Mouse (Mus musculus) kidney, postnatal 0 days (tissue): Measurements from ENCODE around the gene Exoc3l. TPM values are rescaled to one million over a fixed set of nuclear protein-coding genes. Genes with fewer than 3 reads are reported as not detected.
A peak's percentile ranks its signal among the peaks of the same experiment; 100 is the strongest.

Source experiments
- ATAC-seq: fragments of 200-750 bp; cut with Nextera tagmentation; replicated peaks from 2 replicates; pipeline ENCODE4 v1.8.0; 2017; ENCODE audit warnings: low read depth, moderate number of reproducible peaks, moderate TSS enrichment, moderate library complexity; ENCODE audit not compliant: low FRiP score
- DNase-seq: peaks from one replicate; pipeline ENCODE4 v3.0.0-alpha.2; 2016; ENCODE audit warnings: low spot score
- H3K27ac ChIP-seq: fragments of 300-500 bp; sonication (generic); 2 replicates; pipeline ENCODE4 v1.5.1; 2014; ENCODE audit warnings: mild to moderate bottlenecking
- H3K27me3 ChIP-seq: fragments of 300-500 bp; sonication (generic); 2 replicates; pipeline ENCODE4 v1.6.1; 2014; ENCODE audit warnings: low read length, mixed read lengths; ENCODE audit not compliant: insufficient read depth
- H3K36me3 ChIP-seq: fragments of 300-500 bp; sonication (generic); 2 replicates; pipeline ENCODE4 v1.6.1; 2014; ENCODE audit warnings: low read length, mixed read lengths; ENCODE audit not compliant: insufficient read depth
- H3K4me1 ChIP-seq: fragments of 300-500 bp; sonication (generic); replicated peaks from 2 replicates; pipeline ENCODE4 v1.6.1; 2014; ENCODE audit warnings: antibody characterized with exemption, low read length, mixed read lengths; ENCODE audit not compliant: insufficient read depth
- H3K4me2 ChIP-seq: fragments of 300-500 bp; sonication (generic); 2 replicates; pipeline ENCODE4 v1.6.1; 2014; ENCODE audit warnings: mild to moderate bottlenecking, low read length, moderate library complexity, mixed read lengths
- H3K4me3 ChIP-seq: fragments of 300-500 bp; sonication (generic); replicated peaks from 2 replicates; pipeline ENCODE4 v1.5.1; 2014; ENCODE audit warnings: low read depth, low read length
- H3K9ac ChIP-seq: fragments of 300-500 bp; sonication (generic); 2 replicates; pipeline ENCODE4 v1.6.1; 2014; ENCODE audit warnings: low read depth, low read length
- H3K9me3 ChIP-seq: fragments of 300-500 bp; sonication (generic); replicated peaks from 2 replicates; pipeline ENCODE4 v1.6.1; 2016; ENCODE audit warnings: low read length, inconsistent platforms, mixed read lengths
- CTCF ChIP-seq: IDR thresholded peaks from 2 replicates; pipeline ENCODE4 v1.5.1; 2016; ENCODE audit warnings: antibody characterized with exemption, low read depth, mild to moderate bottlenecking, moderate library complexity
- WGBS: fragments of 180-500 bp; shearing (Covaris S2); extraction: QIAGEN DNeasy Blood & Tissue Kit; methylation state at CpG from one replicate; pipeline ENCODE4 v1.1.7; 2014; 5-methylcytosine and 5-hydroxymethylcytosine counted together
- polyA plus RNA-seq: library from polyadenylated mRNA; unstranded; fragments of >200 nt; fragmentation: Nextera tagmentation; extraction: Ambion mirVana; gene quantifications from 2 replicates; pipeline ENCODE4 v1.2.1, GENCODE M21; 2015

Exoc3l gene
- polyA plus RNA-seq, 1 experiment from 2014 or later, result 15.9 TPM

GRCm38 (mm10) chr8:105268342-105269074, 27.4 kb downstream of the Exoc3l start:
- H3K4me3 ChIP-seq, result peak overlapping the region; percentile 43
- ATAC-seq, result 0 out of 2 replicates have a peak, but pooled peaks have one; percentile 15
- H3K9me3 ChIP-seq, result no peaks in the 10 kb centered on the region
- H3K36me3 ChIP-seq, result no peaks in the 10 kb centered on the region
- H3K4me1 ChIP-seq, result peaks cover 15% of the 10 kb centered on the region; the same call in 1 of the 2 replicates
- peak; percentile 40 for DNase-seq
- H3K9ac ChIP-seq, result peak overlapping the region; percentile 40; the same call in 1 of the 2 replicates
- H3K4me2 ChIP-seq, result peak overlapping the region; percentile 86
- TF ChIP-seq CTCF, result no peak
- WGBS, result 1% methylated on average over 65 of the region's 65 CpGs
- peaks cover 69% of the 10 kb centered on the region for H3K27me3 ChIP-seq
- 0 out of 2 replicates have a peak overlapping the region, but pooled peaks have one; percentile 25 for H3K27ac ChIP-seq

GRCm38 (mm10) chr8:105266775-105267174, 29.1 kb downstream of the Exoc3l start:
- H3K9me3 ChIP-seq, result no peaks in the 10 kb centered on the region
- peaks cover 54% of the 10 kb centered on the region for H3K27me3 ChIP-seq
- H3K4me3 ChIP-seq, result no peak overlapping the region
- H3K4me2 ChIP-seq, result no peak overlapping the region
- H3K4me1 ChIP-seq, result peaks cover 15% of the 10 kb centered on the region; the same call in 1 of the 2 replicates
- WGBS, result 31% methylated on average over 13 of the region's 13 CpGs
- ATAC-seq (no peak), DNase-seq (no peak)
- no peak overlapping the region for H3K9ac ChIP-seq
- H3K27ac ChIP-seq, result no peak overlapping the region
- H3K36me3 ChIP-seq, result no peaks in the 10 kb centered on the region
- TF ChIP-seq CTCF, result no peak

GRCm38 (mm10) chr8:105265128-105265527, 30.8 kb downstream of the Exoc3l start:
- ATAC-seq (no peak), DNase-seq (peak; percentile 27)
- Histone ChIP-seq H3K36me3 (no peaks in the 10 kb centered on the region), H3K9me3 (no peaks in the 10 kb centered on the region), H3K4me1 (peaks cover 15% of the 10 kb centered on the region; the same call in 1 of the 2 replicates), H3K4me3 (peak overlapping the region; percentile 48), H3K9ac (peak overlapping the region; percentile 56; the same call in 1 of the 2 replicates), H3K27me3 (peaks cover 38% of the 10 kb centered on the region), H3K4me2 (peak overlapping the region; percentile 79), H3K27ac (no peak overlapping the region)
- WGBS, result 5% methylated on average over 10 of the region's 10 CpGs
- no peak for TF ChIP-seq CTCF

- Histone ChIP-seq H3K27ac (no peak within 1 kb of the TSS), H3K4me3 (peak within 1 kb of the TSS; percentile 48), H3K4me2 (peak within 1 kb of the TSS; percentile 79), H3K9ac (peak within 1 kb of the TSS; percentile 56), H3K9me3 (no peaks in the 10 kb centered on the region), H3K27me3 (peaks cover 31% of the 10 kb centered on the region), H3K4me1 (peaks cover 13% of the 10 kb centered on the region; the same call in 1 of the 2 replicates), H3K36me3 (no peaks in the 10 kb centered on the region)
- peak; percentile 52 for ATAC-seq
- WGBS, result 1% methylated on average over 54 of the region's 54 CpGs
- no peak; the same call in 1 of the 2 replicates for TF ChIP-seq CTCF
- peak; percentile 79 for DNase-seq
These were observed 31.6 kb downstream of the Exoc3l start, which contains the start of the genes Tradd and Fbxl8 for GRCm38 (mm10) chr8:105264024-105264982. Gene Tradd, minus strand, starts transcription at chr8:105264609. Gene Fbxl8, plus strand, starts transcription at chr8:105264648.

GRCm38 (mm10) chr8:105263244-105263912, 32.5 kb downstream of the Exoc3l start:
- DNase-seq, result no peak
- Histone ChIP-seq H3K4me2 (peak overlapping the region; percentile 79), H3K27me3 (0 out of 2 replicates have a peak, but pooled peaks cover 28% of the 10 kb centered on the region), H3K27ac (no peak overlapping the region), H3K36me3 (no peaks in the 10 kb centered on the region), H3K9ac (no peak overlapping the region), H3K9me3 (no peaks in the 10 kb centered on the region), H3K4me1 (peaks cover 12% of the 10 kb centered on the region; the same call in 1 of the 2 replicates), H3K4me3 (peak overlapping the region; percentile 48; the same call in 1 of the 2 replicates)
- no peak; the same call in 1 of the 2 replicates for TF ChIP-seq CTCF
- 41% methylated on average over 16 of the region's 16 CpGs for WGBS
- no peak for ATAC-seq
